Mouse (Mus musculus) gastrocnemius, postnatal 14 days (tissue): Measurements from ENCODE around the gene Gm13276. TPM values are rescaled to one million over a fixed set of nuclear protein-coding genes. Genes with fewer than 3 reads are reported as not detected.
"Not testable (repeated sequence)": the region's sequence is repeated elsewhere in the genome, so short reads cannot be mapped to it uniquely, and the experiment has no call there.

ENCODE experiments used
- DNase-seq: peaks from one replicate; pipeline ENCODE4 v3.0.0; 2021; ENCODE audit warnings: mixed read lengths
- intact Hi-C: fragments of 180-260 bp; cut with DNase I; formaldehyde crosslinking; loops from one replicate; pipeline ENCODE4 v1.15.1; 2025; ENCODE audit warnings: low total_unique reads
- total RNA-seq, 2 experiments: library from RNA; stranded (reverse); gene quantifications; 2 replicates each; pipeline ENCODE4 v1.2.3; 2021

The Gm13276 gene
- total RNA-seq, 2 experiments from 2014 or later = not detected

GRCm38 (mm10) chr4:88780320-88780719, 5.2 kb upstream of the Gm13276 start:
- intact Hi-C loops, DNase-seq: not testable (repeated sequence)

DNA sequence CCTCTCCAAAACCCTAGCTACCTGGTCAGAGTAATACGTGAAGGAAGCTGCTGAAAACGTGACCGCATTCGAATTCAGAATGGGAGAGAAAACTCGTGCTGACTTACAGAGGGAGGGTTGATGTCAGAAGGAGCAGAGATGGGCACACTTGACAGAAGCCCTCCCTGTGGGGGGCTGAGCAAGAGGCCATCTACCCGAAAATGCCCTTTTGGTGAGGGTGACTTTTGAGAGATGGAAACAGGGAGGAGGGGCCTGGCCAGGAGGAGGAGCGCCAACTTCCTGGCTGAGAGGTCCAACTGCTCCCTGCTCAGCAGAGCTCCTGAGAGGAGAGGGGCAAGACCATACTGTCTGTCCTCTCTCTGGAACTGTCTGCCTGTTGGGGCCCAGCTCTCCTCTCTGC, 3.7 kb upstream of the Gm13276 start, which contains the start of gene Ifnz:
Gene Ifnz (plus strand): TSS at position 301 of the 400 bp plus-strand sequence.
- intact Hi-C loops = not testable (repeated sequence)

DNA sequence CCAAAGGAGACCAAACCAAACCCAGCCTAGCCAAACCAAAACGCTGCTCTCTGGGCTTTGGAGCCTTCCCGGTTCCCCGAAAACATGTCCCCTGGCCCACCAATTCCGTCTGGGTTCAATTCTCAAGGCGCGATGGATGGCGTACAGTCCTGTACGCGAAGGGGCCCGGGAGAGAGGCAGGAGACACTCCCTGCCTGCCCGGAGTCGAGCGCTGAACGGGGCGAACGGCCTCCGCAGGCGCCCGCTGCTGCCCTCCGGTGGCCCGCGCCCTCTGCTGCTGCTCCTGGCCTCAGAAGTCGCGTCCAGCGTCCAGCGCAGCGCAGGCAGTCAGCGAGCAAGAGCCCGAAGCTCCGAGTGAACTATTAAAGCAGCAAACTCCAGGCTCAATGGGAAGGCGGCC, 3.2 kb upstream of the Gm13276 start:
- DNase-seq, intact Hi-C loops: not testable (repeated sequence)

More for the DNA sequence above, 3.7 kb upstream of the Gm13276 start, which contains the start of gene Ifnz:
- DNase-seq = not testable (repeated sequence)

- intact Hi-C loops = not testable (repeated sequence)
- DNase-seq = peak; percentile 60
These were observed 2.9 kb downstream of the Gm13276 start, which contains the start of gene Gm13277 for GRCm38 (mm10) chr4:88788402-88788801. Gene Gm13277, plus strand, starts transcription at chr4:88788632.

- intact Hi-C loops, DNase-seq: not testable (repeated sequence)
These were observed 5.7 kb downstream of the Gm13276 start, which contains the start of gene Gm13278 for GRCm38 (mm10) chr4:88791250-88791649. Gene Gm13278, plus strand, starts transcription at chr4:88791550.

DNA sequence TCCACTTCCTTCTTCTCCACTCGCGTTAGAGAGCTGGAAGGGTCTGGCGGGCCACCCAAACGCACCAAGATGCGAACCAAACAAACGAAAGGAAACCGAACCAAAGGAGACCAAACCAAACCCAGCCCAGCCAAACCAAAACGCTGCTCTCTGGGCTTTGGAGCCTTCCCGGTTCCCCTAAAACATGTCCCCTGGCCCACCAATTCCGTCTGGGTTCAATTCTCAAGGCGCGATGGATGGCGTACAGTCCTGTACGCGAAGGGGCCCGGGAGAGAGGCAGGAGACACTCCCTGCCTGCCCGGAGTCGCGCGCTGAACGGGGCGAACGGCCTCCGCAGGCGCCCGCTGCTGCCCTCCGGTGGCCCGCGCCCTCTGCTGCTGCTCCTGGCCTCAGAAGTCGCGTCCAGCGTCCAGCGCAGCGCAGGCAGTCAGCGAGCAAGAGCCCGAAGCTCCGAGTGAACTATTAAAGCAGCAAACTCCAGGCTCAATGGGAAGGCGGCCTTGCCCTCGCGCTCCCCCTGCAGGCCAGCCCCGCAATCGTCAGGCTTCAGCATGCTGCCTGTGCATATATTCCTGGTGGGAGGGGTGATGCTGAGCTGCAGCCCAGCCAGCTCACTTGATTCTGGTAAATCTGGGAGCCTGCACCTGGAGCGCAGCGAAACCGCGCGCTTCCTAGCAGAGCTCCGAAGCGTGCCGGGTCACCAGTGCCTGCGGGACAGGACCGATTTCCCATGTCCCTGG, 8.6 kb downstream of the Gm13276 start, which contains the start of gene Gm13275:
Gene Gm13275 (plus strand): TSS at position 552 of the 740 bp plus-strand sequence.
- intact Hi-C loops = not testable (repeated sequence)
- peak; percentile 45 for DNase-seq

DNA sequence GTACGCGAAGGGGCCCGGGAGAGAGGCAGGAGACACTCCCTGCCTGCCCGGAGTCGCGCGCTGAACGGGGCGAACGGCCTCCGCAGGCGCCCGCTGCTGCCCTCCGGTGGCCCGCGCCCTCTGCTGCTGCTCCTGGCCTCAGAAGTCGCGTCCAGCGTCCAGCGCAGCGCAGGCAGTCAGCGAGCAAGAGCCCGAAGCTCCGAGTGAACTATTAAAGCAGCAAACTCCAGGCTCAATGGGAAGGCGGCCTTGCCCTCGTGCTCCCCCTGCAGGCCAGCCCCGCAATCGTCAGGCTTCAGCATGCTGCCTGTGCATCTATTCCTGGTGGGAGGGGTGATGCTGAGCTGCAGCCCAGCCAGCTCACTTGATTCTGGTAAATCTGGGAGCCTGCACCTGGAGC, 11.6 kb downstream of the Gm13276 start, which contains the start of gene Gm13279:
Gene Gm13279 (plus strand): TSS at position 301 of the 400 bp plus-strand sequence.
- DNase-seq, intact Hi-C loops: not testable (repeated sequence)

DNA sequence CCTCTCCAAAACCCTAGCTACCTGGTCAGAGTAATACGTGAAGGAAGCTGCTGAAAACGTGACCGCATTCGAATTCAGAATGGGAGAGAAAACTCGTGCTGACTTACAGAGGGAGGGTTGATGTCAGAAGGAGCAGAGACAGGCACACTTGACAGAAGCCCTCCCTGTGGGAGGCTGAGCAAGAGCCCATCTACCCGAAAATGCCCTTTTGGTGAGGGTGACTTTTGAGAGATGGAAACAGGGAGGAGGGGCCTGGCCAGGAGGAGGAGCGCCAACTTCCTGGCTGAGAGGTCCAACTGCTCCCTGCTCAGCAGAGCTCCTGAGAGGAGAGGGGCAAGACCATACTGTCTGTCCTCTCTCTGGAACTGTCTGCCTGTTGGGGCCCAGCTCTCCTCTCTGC, 13.9 kb downstream of the Gm13276 start, which contains the start of gene Gm13285:
Gene Gm13285 (plus strand): TSS at position 301 of the 400 bp plus-strand sequence.
- intact Hi-C loops, DNase-seq: not testable (repeated sequence)

DNA sequence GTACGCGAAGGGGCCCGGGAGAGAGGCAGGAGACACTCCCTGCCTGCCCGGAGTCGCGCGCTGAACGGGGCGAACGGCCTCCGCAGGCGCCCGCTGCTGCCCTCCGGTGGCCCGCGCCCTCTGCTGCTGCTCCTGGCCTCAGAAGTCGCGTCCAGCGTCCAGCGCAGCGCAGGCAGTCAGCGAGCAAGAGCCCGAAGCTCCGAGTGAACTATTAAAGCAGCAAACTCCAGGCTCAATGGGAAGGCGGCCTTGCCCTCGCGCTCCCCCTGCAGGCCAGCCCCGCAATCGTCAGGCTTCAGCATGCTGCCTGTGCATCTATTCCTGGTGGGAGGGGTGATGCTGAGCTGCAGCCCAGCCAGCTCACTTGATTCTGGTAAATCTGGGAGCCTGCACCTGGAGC, 17.4 kb downstream of the Gm13276 start, which contains the start of gene Gm13287:
Gene Gm13287 (plus strand): TSS at position 301 of the 400 bp plus-strand sequence.
- DNase-seq, intact Hi-C loops: not testable (repeated sequence)

DNA sequence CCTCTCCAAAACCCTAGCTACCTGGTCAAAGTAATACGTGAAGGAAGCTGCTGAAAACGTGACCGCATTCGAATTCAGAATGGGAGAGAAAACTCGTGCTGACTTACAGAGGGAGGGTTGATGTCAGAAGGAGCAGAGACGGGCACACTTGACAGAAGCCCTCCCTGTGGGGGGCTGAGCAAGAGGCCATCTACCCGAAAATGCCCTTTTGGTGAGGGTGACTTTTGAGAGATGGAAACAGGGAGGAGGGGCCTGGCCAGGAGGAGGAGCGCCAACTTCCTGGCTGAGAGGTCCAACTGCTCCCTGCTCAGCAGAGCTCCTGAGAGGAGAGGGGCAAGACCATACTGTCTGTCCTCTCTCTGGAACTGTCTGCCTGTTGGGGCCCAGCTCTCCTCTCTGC, 19.7 kb downstream of the Gm13276 start, which contains the start of gene Gm13288:
Gene Gm13288 (plus strand): TSS at position 301 of the 400 bp plus-strand sequence.
- intact Hi-C loops, DNase-seq: not testable (repeated sequence)

GRCm38 (mm10) chr4:88805761-88806160, 20.3 kb downstream of the Gm13276 start:
- intact Hi-C loops = not testable (repeated sequence)

DNA sequence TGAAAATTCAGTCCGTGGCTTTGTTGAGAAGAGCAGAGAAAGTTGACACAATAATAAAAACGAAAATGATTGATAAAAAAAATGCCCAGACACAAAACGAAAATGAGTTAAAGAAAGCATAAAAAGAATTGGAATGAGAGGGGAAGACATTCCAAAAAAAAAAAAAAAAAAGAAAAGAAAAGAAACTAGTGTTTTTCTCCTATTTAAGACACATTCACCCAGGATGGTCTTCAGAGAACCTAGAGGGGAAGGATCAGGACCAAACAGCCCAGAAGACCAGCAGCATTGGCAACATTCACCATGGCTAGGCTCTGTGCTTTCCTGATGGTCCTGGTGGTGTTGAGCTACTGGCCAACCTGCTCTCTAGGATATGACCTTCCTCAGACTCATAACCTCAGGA, 30.4 kb downstream of the Gm13276 start, which contains the start of gene Ifna7:
Gene Ifna7 (plus strand): TSS at position 301 of the 400 bp plus-strand sequence.
- no peak for DNase-seq
- intact Hi-C loops = no loop called here

More at GRCm38 (mm10) chr4:88805761-88806160, 20.3 kb downstream of the Gm13276 start:
- peak; percentile 31 for DNase-seq

DNA sequence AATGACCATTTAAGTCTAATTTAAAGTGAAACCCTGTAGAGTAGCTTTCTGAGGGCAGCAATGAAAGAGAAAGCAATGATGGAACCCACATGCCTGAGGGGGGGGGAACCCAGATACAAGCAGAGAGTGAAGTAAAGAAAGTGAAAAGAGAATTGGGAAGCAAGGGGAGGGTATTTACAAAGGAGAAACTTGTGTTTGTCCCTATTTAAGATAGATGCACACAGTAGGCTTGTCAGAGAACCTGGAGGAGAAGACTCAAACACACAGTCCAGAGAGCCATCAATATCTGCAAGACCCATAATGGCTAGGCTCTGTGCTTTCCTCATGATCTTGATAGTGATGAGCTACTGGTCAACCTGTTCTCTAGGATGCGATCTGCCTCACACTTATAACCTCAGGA, 34.1 kb downstream of the Gm13276 start, which contains the start of gene Ifna11:
Gene Ifna11 (plus strand): TSS at position 301 of the 400 bp plus-strand sequence.
- no peak for DNase-seq
- intact Hi-C loops = no loop called here

- no peak for DNase-seq
- intact Hi-C loops = no loop called here
These were observed 37.5 kb downstream of the Gm13276 start for GRCm38 (mm10) chr4:88822995-88823394.

DNA sequence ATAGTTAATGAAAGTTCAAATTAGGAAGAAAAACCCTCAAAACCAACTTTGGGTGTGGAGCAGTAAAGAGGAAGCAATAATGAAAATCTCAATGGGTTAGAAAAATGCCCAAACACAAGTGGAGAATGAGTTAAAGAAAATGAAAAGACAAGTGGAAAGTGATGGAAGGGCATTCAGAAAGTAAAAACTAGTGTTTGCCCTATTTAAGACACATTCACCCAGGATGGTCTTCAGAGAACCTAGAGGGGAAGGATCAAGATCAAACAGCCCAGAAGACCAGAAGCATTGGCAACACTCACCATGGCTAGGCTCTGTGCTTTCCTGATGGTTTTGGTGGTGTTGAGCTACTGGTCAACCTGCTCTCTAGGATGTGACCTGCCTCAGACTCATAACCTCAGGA, 41.6 kb downstream of the Gm13276 start, which contains the start of gene Ifna6:
Gene Ifna6 (plus strand): TSS at position 301 of the 400 bp plus-strand sequence.
- intact Hi-C loops, DNase-seq: not testable (repeated sequence)

GRCm38 (mm10) chr4:88830523-88830922, 45.0 kb downstream of the Gm13276 start:
- peak; percentile 5 for DNase-seq
- intact Hi-C loops = no loop called here

GRCm38 (mm10) chr4:88835225-88835624, 49.7 kb downstream of the Gm13276 start, which contains the start of gene Ifna5:
Gene Ifna5, plus strand, starts transcription at chr4:88835525.
- intact Hi-C loops, DNase-seq: not testable (repeated sequence)
